Mouse (Mus musculus) CH12.LX (cell line): Measurements from ENCODE around the gene Tiam1. TPM values are rescaled to one million over a fixed set of nuclear protein-coding genes. Genes with fewer than 3 reads are reported as not detected.

ENCODE experiments used
- DNase-seq: peaks from one replicate; pipeline ENCODE4 v3.0.0-alpha.2; 2013; ENCODE audit errors: extremely low read depth
- H3K27ac ChIP-seq: 2 replicates; pipeline ENCODE4 v1.5.1; 2012; ENCODE audit warnings: low read depth, mild to moderate bottlenecking, control low read depth, moderate library complexity; ENCODE audit not compliant: insufficient read depth
- H3K27me3 ChIP-seq: replicated peaks from 2 replicates; pipeline ENCODE3; 2012; ENCODE audit warnings: inconsistent platforms
- H3K36me3 ChIP-seq, 2 experiments: replicated peaks in 1 of 2; 2 replicates each; pipeline versions ENCODE3 to v1.6.1; 2012; ENCODE audit warnings: inconsistent platforms in 1 of 2, low read length in 1 of 2, mild to moderate bottlenecking in 1 of 2, mixed read lengths in 1 of 2, moderate library complexity in 1 of 2; ENCODE audit not compliant: control insufficient read depth in 1 of 2, insufficient read depth in 1 of 2
- H3K4me1 ChIP-seq, 2 experiments: 2 replicates each; pipeline ENCODE4 v1.6.1; 2012; ENCODE audit warnings: inconsistent platforms in 1 of 2, moderate library complexity in 1 of 2; ENCODE audit not compliant: insufficient read depth in 2 of 2, control insufficient read depth in 1 of 2
- H3K4me2 ChIP-seq: 2 replicates; pipeline ENCODE4 v1.6.1; 2012; ENCODE audit warnings: low read depth, mild to moderate bottlenecking, control low read depth; ENCODE audit not compliant: poor library complexity, insufficient read depth, severe bottlenecking
- H3K4me3 ChIP-seq, 3 experiments: fragments of 150-350 bp in 1 of 3; sonication (generic) in 1 of 3; replicated peaks in 1 of 3; 2 replicates each; pipeline versions ENCODE3 to v1.5.1; 2011 to 2012; ENCODE audit warnings: low read depth in 2 of 3, low read length in 2 of 3, mild to moderate bottlenecking in 2 of 3, moderate library complexity in 2 of 3, control low read depth in 1 of 3, improper control_type of control experiment in 1 of 3, inconsistent platforms in 1 of 3, mixed read lengths in 1 of 3; ENCODE audit not compliant: poor library complexity in 1 of 3
- H3K79me2 ChIP-seq: replicated peaks from 2 replicates; pipeline ENCODE4 v1.6.1; 2012; ENCODE audit warnings: mild to moderate bottlenecking, moderate library complexity; ENCODE audit not compliant: control insufficient read depth, poor library complexity, insufficient read depth, severe bottlenecking; ENCODE audit errors: extremely low read depth
- H3K9ac ChIP-seq: 2 replicates; pipeline ENCODE4 v1.6.1; 2012; ENCODE audit warnings: low read depth, mild to moderate bottlenecking, control low read depth, moderate library complexity; ENCODE audit not compliant: insufficient read depth
- H3K9me3 ChIP-seq: replicated peaks from 2 replicates; pipeline ENCODE3; 2012; ENCODE audit warnings: low read length, inconsistent platforms, mixed read lengths
- BHLHE40 ChIP-seq: IDR thresholded peaks from 2 replicates; pipeline ENCODE4 v1.6.1; 2011; ENCODE audit warnings: mild to moderate bottlenecking, low read depth, low read length, improper control_type of control experiment
- CHD1 ChIP-seq: IDR thresholded peaks from 2 replicates; pipeline ENCODE4 v1.6.1; 2012; ENCODE audit warnings: low read depth, low read length, improper control_type of control experiment, inconsistent platforms
- EP300 ChIP-seq: IDR thresholded peaks from 2 replicates; pipeline ENCODE4 v1.6.1; 2011; ENCODE audit warnings: low read length, improper control_type of control experiment
- ETS1 ChIP-seq: conservative IDR thresholded peaks from 2 replicates; pipeline ENCODE4 v1.6.1; 2012; ENCODE audit warnings: low read depth, mild to moderate bottlenecking, inconsistent platforms, low read length, improper control_type of control experiment, moderate library complexity
- HCFC1 ChIP-seq: IDR thresholded peaks from 2 replicates; pipeline ENCODE4 v1.6.1; 2012; ENCODE audit warnings: low read depth, mild to moderate bottlenecking, inconsistent platforms, low read length, improper control_type of control experiment
- IRF4 ChIP-seq: IDR thresholded peaks from 2 replicates; pipeline ENCODE4 v1.6.1; 2014; ENCODE audit warnings: low read depth, mild to moderate bottlenecking, inconsistent platforms, low read length, improper control_type of control experiment
- MAFK ChIP-seq: IDR thresholded peaks from 2 replicates; pipeline ENCODE4 v1.6.1; 2011; ENCODE audit warnings: low read length, improper control_type of control experiment; ENCODE audit not compliant: insufficient replicate concordance
- MAZ ChIP-seq: IDR thresholded peaks from 2 replicates; pipeline ENCODE4 v1.6.1; 2012; ENCODE audit warnings: low read depth, mild to moderate bottlenecking, inconsistent platforms, low read length, improper control_type of control experiment, moderate library complexity
- NELFE ChIP-seq: IDR thresholded peaks from 2 replicates; pipeline ENCODE4 v1.6.1; 2011; ENCODE audit warnings: low read depth, low read length, improper control_type of control experiment
- PAX5 ChIP-seq: IDR thresholded peaks from 2 replicates; pipeline ENCODE4 v1.6.1; 2012; ENCODE audit warnings: low read length, inconsistent platforms, mixed read lengths
- POLR2A ChIP-seq: IDR thresholded peaks from 2 replicates; pipeline ENCODE4 v1.6.1; 2011; ENCODE audit warnings: low read depth, mild to moderate bottlenecking, improper control_type of control experiment, low read length
- POLR2AphosphoS2 ChIP-seq: IDR thresholded peaks from 2 replicates; pipeline ENCODE4 v1.6.1; 2011; ENCODE audit warnings: low read depth, low read length, improper control_type of control experiment
- RCOR1 ChIP-seq: conservative IDR thresholded peaks from 2 replicates; pipeline ENCODE4 v1.6.1; 2012; ENCODE audit warnings: low read depth, mild to moderate bottlenecking, inconsistent platforms, low read length, improper control_type of control experiment
- SMC3 ChIP-seq: IDR thresholded peaks from 2 replicates; pipeline ENCODE4 v1.6.1; 2011; ENCODE audit warnings: low read depth, low read length, improper control_type of control experiment
- TCF12 ChIP-seq: IDR thresholded peaks from 2 replicates; pipeline ENCODE4 v1.6.1; 2014; ENCODE audit warnings: low read depth, mild to moderate bottlenecking, inconsistent platforms, low read length, improper control_type of control experiment
- USF1 ChIP-seq: IDR thresholded peaks from 2 replicates; pipeline ENCODE4 v1.6.1; 2014; ENCODE audit warnings: low read depth, mild to moderate bottlenecking, inconsistent platforms, low read length, improper control_type of control experiment
- ZC3H11A ChIP-seq: IDR thresholded peaks from 2 replicates; pipeline ENCODE4 v1.6.1; 2012; ENCODE audit warnings: low read depth, mild to moderate bottlenecking, inconsistent platforms, low read length, improper control_type of control experiment
- ZKSCAN1 ChIP-seq: IDR thresholded peaks from 2 replicates; pipeline ENCODE4 v1.6.1; 2012; ENCODE audit warnings: low read depth, inconsistent platforms, low read length, improper control_type of control experiment, borderline replicate concordance
- dilution Hi-C: fragments of 300-500 bp; cut with MboI; formaldehyde crosslinking; loops from 2 replicates; pipeline ENCODE4 v1.14.3; 2020; ENCODE audit warnings: low sequenced_read_pairs; ENCODE audit not compliant: extremely low pct_unique_long_range_greater_than_20kb, extremely low pct_ligation_motif_present
- in situ Hi-C: fragments of 300-500 bp; cut with MboI; formaldehyde crosslinking; loops from 3 replicates; pipeline ENCODE4 v1.14.3; 2019; ENCODE audit warnings: low sequenced_read_pairs, low pct_ligation_motif_present, low pct_unique_long_range_greater_than_20kb, mixed read lengths
- polyA plus RNA-seq: library from polyadenylated mRNA; unstranded; fragments of >175 nt; gene quantifications from 2 replicates; pipeline ENCODE4 v1.2.1, GENCODE M21; 2012; ENCODE audit warnings: low read depth; ENCODE audit not compliant: insufficient read length
- total RNA-seq, 2 experiments: library from RNA; depleted of rRNA; stranded (reverse); fragments of 300-350 nt in 1 of 2; fragments of >200 nt in 1 of 2; gene quantifications; 2 replicates each; pipeline ENCODE4 v1.2.3; 2012 to 2014

Tiam1 gene
- total and polyA plus RNA-seq, 3 experiments, result 0.03 to 0.40 (median 0.04) TPM

- dilution Hi-C loops, result no loop called here
- Histone ChIP-seq H3K79me2 (no peaks in the 10 kb centered on the region), H3K4me1 (0 out of 4 replicates have a peak, but pooled peaks cover 0 to 5% of the 10 kb centered on the region in 2 experiments), H3K27ac (no peak overlapping the region), H3K36me3 (no peaks in the 10 kb centered on the region), H3K27me3 (no peaks in the 10 kb centered on the region), H3K9me3 (peaks cover 51% of the 10 kb centered on the region), H3K4me2 (no peak overlapping the region), H3K4me3 (no peak overlapping the region), H3K9ac (no peak overlapping the region)
- peak; percentile 27 for DNase-seq
- TF ChIP-seq MAFK, result peak; percentile 90
- no peak for TF ChIP-seq ZKSCAN1
- in situ Hi-C loops, result no loop called here
Observed at GRCm38 (mm10) chr16:89883897-89884296, 259.7 kb downstream of the Tiam1 start.

GRCm38 (mm10) chr16:89882477-89883234 is 260.9 kb downstream of the Tiam1 start:
- H3K79me2 ChIP-seq, result no peaks in the 10 kb centered on the region
- H3K27ac ChIP-seq, result no peak overlapping the region
- DNase-seq, result no peak
- TF ChIP-seq ZC3H11A (no peak), TCF12 (no peak), BHLHE40 (no peak), MAZ (no peak), CHD1 (no peak), SMC3 (no peak), ETS1 (no peak), USF1 (no peak), NELFE (no peak), HCFC1 (no peak)
- in situ Hi-C loops (no loop called here), dilution Hi-C loops (no loop called here)
- no peak overlapping the region for H3K4me3 ChIP-seq
- no peak overlapping the region for H3K9ac ChIP-seq
- peaks cover 45% of the 10 kb centered on the region for H3K9me3 ChIP-seq
- no peaks in the 10 kb centered on the region for H3K27me3 ChIP-seq
- H3K36me3 ChIP-seq, result no peaks in the 10 kb centered on the region
- H3K4me1 ChIP-seq, result 0 out of 4 replicates have a peak, but pooled peaks cover 0 to 5% of the 10 kb centered on the region in 2 experiments
- no peak overlapping the region for H3K4me2 ChIP-seq

DNA sequence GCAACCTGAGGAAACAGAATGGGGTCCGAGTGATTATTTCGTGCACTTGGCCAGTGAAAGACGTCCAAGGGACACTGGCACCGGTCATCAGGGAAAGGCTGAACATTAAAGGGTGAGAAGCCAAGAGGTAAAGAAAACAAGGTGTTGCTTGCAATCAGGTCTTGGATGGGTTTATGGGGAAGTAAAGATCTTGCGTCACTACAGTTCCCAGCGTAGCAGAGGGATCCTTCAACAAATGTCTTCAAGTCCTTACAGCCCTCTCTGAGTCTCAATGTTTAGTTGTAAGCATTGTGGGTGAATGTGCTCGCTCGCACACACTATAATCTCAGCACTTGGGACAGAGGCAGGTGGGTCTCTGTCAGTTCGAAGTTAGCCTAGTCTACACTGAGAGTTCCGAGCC is 266.4 kb downstream of the Tiam1 start:
- in situ Hi-C loops (no loop called here), dilution Hi-C loops (no loop called here)
- TF ChIP-seq IRF4 (no peak), RCOR1 (no peak), POLR2A (no peak), EP300 (no peak), PAX5 (no peak), CHD1 (no peak), POLR2AphosphoS2 (no peak)
- Histone ChIP-seq H3K27me3 (no peaks in the 10 kb centered on the region), H3K4me2 (no peak overlapping the region), H3K79me2 (no peaks in the 10 kb centered on the region), H3K9ac (no peak overlapping the region), H3K36me3 (no peaks in the 10 kb centered on the region), H3K9me3 (peaks cover 56% of the 10 kb centered on the region), H3K4me1 (peaks cover 0 to 12% of the 10 kb centered on the region in 2 experiments; a peak in 2 of 4 replicates), H3K4me3 (no peak overlapping the region), H3K27ac (no peak overlapping the region)
- DNase-seq, result no peak
